Comparison of ENCODE assay signal across 9 mouse cellular contexts in genomic region chr19:5051515-5051914, GRCm38 (mm10). TPM values are rescaled to one million over a fixed set of nuclear protein-coding genes. Genes with fewer than 3 reads are reported as not detected.
DNase-seq lines count a peak whose midpoint lies in the region; ATAC-seq and TF ChIP-seq lines count a peak whose summit lies in the region.
"Had no signal": no experiment of that assay in that cellular context is flagged by ENCODE, and none has a peak within 500 bp of the region (broad histone marks: within the 10 kb centered on the region; RNA-seq: fewer than 3 reads in every experiment).

No protein-coding gene starts in this region.

- H3K27me3 ChIP-seq in heart, embryonic 12.5 days (replicated peaks) = peaks cover 33% of the 10 kb centered on the region
- peaks cover 57% of the 10 kb centered on the region for H3K27me3 ChIP-seq in midbrain, embryonic 10.5 days (ENCODE audit: low read depth, poor library complexity, severe bottlenecking)
- H3K27me3 ChIP-seq in midbrain, embryonic 11.5 days (ENCODE audit: control insufficient read depth, insufficient read depth, low read length) = peaks cover 35% of the 10 kb centered on the region
- peaks cover 38% of the 10 kb centered on the region for H3K27me3 ChIP-seq in hindbrain, embryonic 15.5 days
- H3K27me3 ChIP-seq in small intestine, adult 2 months (ENCODE audit: control insufficient read depth, insufficient read depth, low read length) = no peaks in the 10 kb centered on the region

- WGBS in heart, embryonic 12.5 days = 58% methylated on average over 3 of the region's 3 CpGs
- 41% methylated on average over 3 of the region's 3 CpGs for WGBS in midbrain, embryonic 10.5 days
- 23% methylated on average over 2 of the region's 3 CpGs for WGBS in midbrain, embryonic 11.5 days
- 42% methylated on average over 3 of the region's 3 CpGs for WGBS in hindbrain, embryonic 15.5 days
- 96% methylated on average over 3 of the region's 3 CpGs for WGBS in small intestine, adult 2 months

- H3K36me3 ChIP-seq in heart, embryonic 12.5 days = peaks cover 36% of the 10 kb centered on the region
- peaks cover 32% of the 10 kb centered on the region for H3K36me3 ChIP-seq in midbrain, embryonic 10.5 days
- 0 out of 2 replicates have a peak, but pooled peaks cover 2% of the 10 kb centered on the region for H3K36me3 ChIP-seq in midbrain, embryonic 11.5 days (ENCODE audit: control insufficient read depth, insufficient read depth, low read length)
- H3K36me3 ChIP-seq in hindbrain, embryonic 15.5 days = peaks cover 24% of the 10 kb centered on the region
- H3K36me3 ChIP-seq in small intestine, adult 2 months (ENCODE audit: control insufficient read depth, insufficient read depth, low read length) = peaks cover 20% of the 10 kb centered on the region

- peak overlapping the region; percentile 45 for H3K4me3 ChIP-seq in heart, embryonic 12.5 days
- H3K4me3 ChIP-seq in midbrain, embryonic 10.5 days = peak overlapping the region; percentile 36
- H3K4me3 ChIP-seq in midbrain, embryonic 11.5 days (ENCODE audit: low read depth, low read length) = no peak overlapping the region
- no peak overlapping the region for H3K4me3 ChIP-seq in hindbrain, embryonic 15.5 days
- H3K4me3 ChIP-seq in small intestine, adult 2 months (ENCODE audit: low read depth, low read length) = peak overlapping the region; percentile 65

- TF ChIP-seq CTCF in small intestine, adult 2 months (IDR thresholded peaks at IDR 0.05; ENCODE audit: extremely low read depth, insufficient read length, insufficient replicate concordance, low read depth, low read length) = no peak

- no peak for DNase-seq in heart, postnatal 36 days
- DNase-seq in midbrain, embryonic 10.5 days (ENCODE audit: low spot score) = no peak
- DNase-seq in midbrain, embryonic 11.5 days (ENCODE audit: low spot score, missing footprints) = no peak
- no peak for DNase-seq in gastrocnemius, postnatal 14 days

- ATAC-seq in heart, embryonic 12.5 days (ENCODE audit: insufficient number of reproducible peaks, low FRiP score) = no peak
- ATAC-seq in midbrain, embryonic 11.5 days (ENCODE audit: low FRiP score) = no peak
- ATAC-seq in hindbrain, embryonic 15.5 days (ENCODE audit: low FRiP score, low read depth) = no peak
- no peak for ATAC-seq in megakaryocyte progenitor cell, adult 5-6 weeks (replicated peaks; ENCODE audit: poor library complexity)

- no peaks in the 10 kb centered on the region for H3K9me3 ChIP-seq in heart, embryonic 12.5 days (replicated peaks)
- no peaks in the 10 kb centered on the region for H3K9me3 ChIP-seq in midbrain, embryonic 10.5 days (replicated peaks)
- no peaks in the 10 kb centered on the region for H3K9me3 ChIP-seq in midbrain, embryonic 11.5 days (ENCODE audit: control insufficient read depth, low read length)
- H3K9me3 ChIP-seq in hindbrain, embryonic 15.5 days = no peaks in the 10 kb centered on the region
- H3K9me3 ChIP-seq: forebrain, embryonic 12.5 days had no signal

- H3K27ac ChIP-seq in heart, embryonic 12.5 days (ENCODE audit: poor library complexity, severe bottlenecking) = peak overlapping the region; percentile 42; the same call in 1 of the 2 replicates
- H3K27ac ChIP-seq in midbrain, embryonic 10.5 days (replicated peaks) = peak overlapping the region; percentile 63
- no peak overlapping the region for H3K27ac ChIP-seq in midbrain, embryonic 11.5 days (ENCODE audit: low read depth, low read length)
- no peak overlapping the region for H3K27ac ChIP-seq in hindbrain, embryonic 15.5 days (replicated peaks)
- H3K27ac ChIP-seq in small intestine, adult 2 months (ENCODE audit: insufficient read depth, low read depth, low read length) = no peak overlapping the region
- H3K27ac ChIP-seq: forebrain, embryonic 12.5 days had no signal

- H3K9ac ChIP-seq in heart, embryonic 12.5 days = peak overlapping the region; percentile 66
- H3K9ac ChIP-seq in midbrain, embryonic 11.5 days (ENCODE audit: low read length) = no peak overlapping the region
- H3K9ac ChIP-seq in hindbrain, embryonic 15.5 days = no peak overlapping the region
- H3K9ac ChIP-seq: forebrain, embryonic 12.5 days had no signal

- no peak for TF ChIP-seq POLR2A in small intestine, adult 2 months (IDR thresholded peaks at IDR 0.05; ENCODE audit: low read depth, low read length)

- intact Hi-C loops in heart, postnatal 36 days (cut with DNase I) = no loop called here
- intact Hi-C loops in gastrocnemius, postnatal 14 days (cut with DNase I; ENCODE audit: low total_unique reads) = no loop called here

- peak overlapping the region; percentile 67 for H3K4me2 ChIP-seq in heart, embryonic 12.5 days
- H3K4me2 ChIP-seq in midbrain, embryonic 11.5 days = no peak overlapping the region
- 0 out of 2 replicates have a peak overlapping the region, but pooled peaks have one; percentile 16 for H3K4me2 ChIP-seq in hindbrain, embryonic 15.5 days

- H3K4me1 ChIP-seq in heart, embryonic 12.5 days (replicated peaks) = peaks cover 38% of the 10 kb centered on the region
- peaks cover 54% of the 10 kb centered on the region for H3K4me1 ChIP-seq in midbrain, embryonic 10.5 days
- peaks cover 22% of the 10 kb centered on the region for H3K4me1 ChIP-seq in midbrain, embryonic 11.5 days (ENCODE audit: control insufficient read depth, insufficient read depth, low read length)
- peaks cover 12% of the 10 kb centered on the region for H3K4me1 ChIP-seq in hindbrain, embryonic 15.5 days (replicated peaks)
- peaks cover 5% of the 10 kb centered on the region for H3K4me1 ChIP-seq in small intestine, adult 2 months (ENCODE audit: control insufficient read depth, insufficient read depth, insufficient read length, low read length)

RNA-seq across cellular contexts. Expression of gene Rin1, which starts 1.2 kb away (rescaled TPM):
- 4.7 and 6.2 TPM in 2 replicates for polyA plus RNA-seq in heart, embryonic 12.5 days (2016; fragmentation: Nextera tagmentation; extraction: Ambion mirVana)
- total RNA-seq in heart, postnatal 36 days (2021) = 1 to 10 TPM; 1.8 to 2.1 TPM
- 2.5 and 2.8 TPM in 2 replicates for polyA plus RNA-seq in midbrain, embryonic 10.5 days (2016; fragmentation: Nextera tagmentation; extraction: Ambion mirVana)
- 0.63 and 1.4 TPM in 2 replicates for polyA plus RNA-seq in midbrain, embryonic 11.5 days (2014; fragmentation: Nextera tagmentation; extraction: Ambion mirVana)
- 0.79 and 1.1 TPM in 2 replicates for polyA plus RNA-seq in hindbrain, embryonic 15.5 days (2015; fragmentation: Nextera tagmentation; extraction: Ambion mirVana)
- polyA plus RNA-seq in small intestine, adult 2 months (2012; rRNA removed) = 5.1 and 8.2 TPM in 2 replicates
- total RNA-seq in gastrocnemius, postnatal 14 days (2021) = 1 to 10 TPM in 1 of 2 experiments, under 1 TPM in 1; 0.55 to 1.1 TPM
- 0.17 and 0.22 TPM in 2 replicates for total RNA-seq in megakaryocyte progenitor cell, adult 5-6 weeks (2015)
- total RNA-seq in megakaryocyte progenitor cell, adult 5-6 weeks (2017) = 0.12 and 0.47 TPM in 2 replicates

RNA-seq across cellular contexts. Expression of gene Brms1, which starts 10.4 kb away (rescaled TPM):
- 28.1 and 28.3 TPM in 2 replicates for polyA plus RNA-seq in heart, embryonic 12.5 days (2016; fragmentation: Nextera tagmentation; extraction: Ambion mirVana)
- total RNA-seq in heart, postnatal 36 days (2021) = 10 to 100 TPM; 13.9 to 15.6 TPM
- 83.2 and 85.6 TPM in 2 replicates for polyA plus RNA-seq in midbrain, embryonic 10.5 days (2016; fragmentation: Nextera tagmentation; extraction: Ambion mirVana)
- polyA plus RNA-seq in midbrain, embryonic 11.5 days (2014; fragmentation: Nextera tagmentation; extraction: Ambion mirVana) = 66.1 and 68.4 TPM in 2 replicates
- 30.7 and 31.7 TPM in 2 replicates for polyA plus RNA-seq in hindbrain, embryonic 15.5 days (2015; fragmentation: Nextera tagmentation; extraction: Ambion mirVana)
- 22.5 and 47.0 TPM in 2 replicates for polyA plus RNA-seq in small intestine, adult 2 months (2012; rRNA removed)
- 10 to 100 TPM; 11.1 to 11.3 TPM for total RNA-seq in gastrocnemius, postnatal 14 days (2021)
- 12.8 and 19.7 TPM in 2 replicates for total RNA-seq in megakaryocyte progenitor cell, adult 5-6 weeks (2015)
- total RNA-seq in megakaryocyte progenitor cell, adult 5-6 weeks (2017) = 36.6 and 39.8 TPM in 2 replicates

RNA-seq across cellular contexts. Expression of gene AC124502.3, which starts 12.8 kb away (rescaled TPM):
- polyA plus RNA-seq in heart, embryonic 12.5 days (2016; fragmentation: Nextera tagmentation; extraction: Ambion mirVana) = 1.6 and 2.0 TPM in 2 replicates
- 1 to 10 TPM; 1.4 to 3.9 TPM for total RNA-seq in heart, postnatal 36 days (2021)
- polyA plus RNA-seq in midbrain, embryonic 10.5 days (2016; fragmentation: Nextera tagmentation; extraction: Ambion mirVana) = 2.2 and 4.4 TPM in 2 replicates
- 1.6 TPM in 2 replicates for polyA plus RNA-seq in midbrain, embryonic 11.5 days (2014; fragmentation: Nextera tagmentation; extraction: Ambion mirVana)
- 2.7 and 5.1 TPM in 2 replicates for polyA plus RNA-seq in hindbrain, embryonic 15.5 days (2015; fragmentation: Nextera tagmentation; extraction: Ambion mirVana)
- 0.99 and 1.2 TPM in 2 replicates for polyA plus RNA-seq in small intestine, adult 2 months (2012; rRNA removed)
- under 1 TPM; 0.43 to 0.89 TPM for total RNA-seq in gastrocnemius, postnatal 14 days (2021)
- 6.1 and 6.4 TPM in 2 replicates for total RNA-seq in megakaryocyte progenitor cell, adult 5-6 weeks (2015)
- total RNA-seq in megakaryocyte progenitor cell, adult 5-6 weeks (2017) = 8.0 and 8.2 TPM in 2 replicates

RNA-seq across cellular contexts. Expression of gene B4gat1, which starts 12.9 kb away (rescaled TPM):
- polyA plus RNA-seq in heart, embryonic 12.5 days (2016; fragmentation: Nextera tagmentation; extraction: Ambion mirVana) = 48.2 and 49.1 TPM in 2 replicates
- total RNA-seq in heart, postnatal 36 days (2021) = 10 to 100 TPM; 45.1 to 47.2 TPM
- 39.4 and 42.1 TPM in 2 replicates for polyA plus RNA-seq in midbrain, embryonic 10.5 days (2016; fragmentation: Nextera tagmentation; extraction: Ambion mirVana)
- 40.1 and 41.7 TPM in 2 replicates for polyA plus RNA-seq in midbrain, embryonic 11.5 days (2014; fragmentation: Nextera tagmentation; extraction: Ambion mirVana)
- 93.1 and 97.9 TPM in 2 replicates for polyA plus RNA-seq in hindbrain, embryonic 15.5 days (2015; fragmentation: Nextera tagmentation; extraction: Ambion mirVana)
- polyA plus RNA-seq in small intestine, adult 2 months (2012; rRNA removed) = 11.4 and 18.1 TPM in 2 replicates
- total RNA-seq in gastrocnemius, postnatal 14 days (2021) = 10 to 100 TPM; 20.4 to 23.7 TPM
- total RNA-seq in megakaryocyte progenitor cell, adult 5-6 weeks (2015) = 0.99 TPM in 1 of 2 replicates, not detected in the other
- total RNA-seq in megakaryocyte progenitor cell, adult 5-6 weeks (2017) = 0.75 TPM in 1 of 2 replicates, not detected in the other

RNA-seq across cellular contexts. Expression of gene Cd248, which starts 16.4 kb away (rescaled TPM):
- 21.4 and 23.0 TPM in 2 replicates for polyA plus RNA-seq in heart, embryonic 12.5 days (2016; fragmentation: Nextera tagmentation; extraction: Ambion mirVana)
- 10 to 100 TPM; 13.8 to 15.1 TPM for total RNA-seq in heart, postnatal 36 days (2021)
- 25.3 and 34.1 TPM in 2 replicates for polyA plus RNA-seq in midbrain, embryonic 10.5 days (2016; fragmentation: Nextera tagmentation; extraction: Ambion mirVana)
- 26.7 and 32.2 TPM in 2 replicates for polyA plus RNA-seq in midbrain, embryonic 11.5 days (2014; fragmentation: Nextera tagmentation; extraction: Ambion mirVana)
- 19.8 and 22.0 TPM in 2 replicates for polyA plus RNA-seq in hindbrain, embryonic 15.5 days (2015; fragmentation: Nextera tagmentation; extraction: Ambion mirVana)
- polyA plus RNA-seq in small intestine, adult 2 months (2012; rRNA removed) = 3.4 and 8.2 TPM in 2 replicates
- 10 to 100 TPM; 23.8 to 43.2 TPM for total RNA-seq in gastrocnemius, postnatal 14 days (2021)
- total RNA-seq in megakaryocyte progenitor cell, adult 5-6 weeks (2015) = 0.20 and 0.30 TPM in 2 replicates
- 0.20 and 0.25 TPM in 2 replicates for total RNA-seq in megakaryocyte progenitor cell, adult 5-6 weeks (2017)

Comparison
In these comparisons a context has a peak if more than half of its experiments do, and no peak if none do; other contexts are left out.
1. H3K27ac ChIP-seq: peak in heart, embryonic 12.5 days (single experiment) and midbrain, embryonic 10.5 days (single experiment); none in midbrain, embryonic 11.5 days (single experiment), hindbrain, embryonic 15.5 days (single experiment) and small intestine, adult 2 months (single experiment).
2. H3K4me3 ChIP-seq: peak in heart, embryonic 12.5 days (single experiment), midbrain, embryonic 10.5 days (single experiment) and small intestine, adult 2 months (single experiment); none in midbrain, embryonic 11.5 days (single experiment) and hindbrain, embryonic 15.5 days (single experiment).